Mouse (Mus musculus) frontal cortex, postnatal 25 days (tissue): Measurements from ENCODE around the gene Gramd1b.
"Not testable (repeated sequence)": the region's sequence is repeated elsewhere in the genome, so short reads cannot be mapped to it uniquely, and the experiment has no call there.

Experiments
- DNase-seq, 2 experiments: peaks; one replicate each; pipeline ENCODE4 v3.0.0; 2022; ENCODE audit warnings: low spot score in 2 of 2

Gramd1b gene

DNA sequence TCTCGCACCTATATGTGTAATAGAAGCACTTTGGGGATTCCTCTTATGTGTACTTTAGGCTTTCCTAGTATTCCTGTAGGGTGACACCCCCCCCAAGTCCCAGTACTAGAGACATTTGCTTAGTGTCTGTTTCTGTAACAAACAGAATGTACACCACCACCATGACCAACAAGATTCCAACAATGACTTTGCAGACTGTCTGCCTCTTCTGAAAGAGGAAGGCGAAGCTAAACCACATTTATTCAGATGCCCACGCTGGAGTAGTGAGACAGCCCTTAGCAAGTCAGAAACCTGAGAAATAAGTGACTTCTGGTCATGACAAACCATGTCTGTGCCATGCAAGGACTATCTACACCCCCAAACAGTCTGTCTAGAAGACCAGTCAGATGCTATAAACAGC, 11.9 kb downstream of the Gramd1b start:
- no peak for DNase-seq

DNA sequence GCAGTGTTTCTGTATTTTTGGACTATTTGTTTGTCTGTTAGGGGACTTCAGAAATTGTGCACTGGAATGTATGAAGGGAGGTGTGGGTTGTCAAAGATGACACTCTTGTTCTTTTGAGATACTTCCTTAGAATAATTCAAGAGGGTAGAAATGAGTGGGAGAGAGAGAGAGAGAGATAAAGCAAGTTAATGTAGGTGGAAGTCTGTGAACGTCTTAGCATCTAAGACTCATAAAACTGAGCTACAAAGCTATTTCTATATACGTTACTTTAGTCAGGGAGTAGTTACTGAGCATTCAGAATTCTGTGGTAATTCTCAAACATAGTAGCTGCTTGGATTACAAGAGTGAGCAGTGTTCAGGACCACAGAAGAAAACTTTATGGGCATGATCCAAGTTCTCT, 19.2 kb downstream of the Gramd1b start:
- no peak for DNase-seq

DNA sequence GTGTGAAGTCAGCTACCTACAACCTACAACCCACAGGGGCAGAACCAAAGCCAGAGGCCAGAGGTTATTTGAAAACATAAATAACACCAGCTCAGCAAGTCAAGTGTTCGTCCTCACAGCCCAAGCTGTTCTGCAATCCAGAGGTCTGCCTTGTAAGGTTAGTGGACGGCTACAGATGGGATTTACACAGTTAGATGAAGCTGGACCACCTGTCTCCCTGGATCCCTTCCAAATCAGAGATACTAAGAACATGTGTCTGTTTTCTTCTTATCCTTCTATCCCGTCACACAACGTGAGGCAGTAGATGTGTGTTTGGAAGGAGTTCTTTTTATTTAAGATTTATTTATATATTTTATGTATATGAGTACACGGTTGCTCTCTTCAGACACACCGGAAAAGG, 21.7 kb downstream of the Gramd1b start:
- no peak for DNase-seq

DNA sequence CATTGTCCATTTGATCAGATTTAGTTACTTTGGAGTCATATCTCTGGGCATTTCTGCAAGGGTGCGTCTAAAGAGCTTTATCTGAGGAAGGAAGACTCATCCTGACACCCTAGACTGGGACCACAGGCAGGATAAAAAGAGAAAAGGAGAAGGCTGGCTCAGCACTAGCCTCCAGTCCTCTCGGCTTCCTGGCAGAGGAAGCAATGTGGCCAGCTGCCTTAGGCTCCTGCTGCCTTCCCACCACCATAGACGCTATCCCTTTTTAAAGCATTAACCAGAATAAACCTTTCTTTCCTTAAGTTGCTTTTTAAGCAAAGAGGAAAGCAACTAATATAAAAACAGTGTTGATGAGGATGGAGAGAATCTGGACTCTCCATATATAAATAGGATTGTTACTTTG, 24.6 kb downstream of the Gramd1b start:
- no peak for DNase-seq

DNA sequence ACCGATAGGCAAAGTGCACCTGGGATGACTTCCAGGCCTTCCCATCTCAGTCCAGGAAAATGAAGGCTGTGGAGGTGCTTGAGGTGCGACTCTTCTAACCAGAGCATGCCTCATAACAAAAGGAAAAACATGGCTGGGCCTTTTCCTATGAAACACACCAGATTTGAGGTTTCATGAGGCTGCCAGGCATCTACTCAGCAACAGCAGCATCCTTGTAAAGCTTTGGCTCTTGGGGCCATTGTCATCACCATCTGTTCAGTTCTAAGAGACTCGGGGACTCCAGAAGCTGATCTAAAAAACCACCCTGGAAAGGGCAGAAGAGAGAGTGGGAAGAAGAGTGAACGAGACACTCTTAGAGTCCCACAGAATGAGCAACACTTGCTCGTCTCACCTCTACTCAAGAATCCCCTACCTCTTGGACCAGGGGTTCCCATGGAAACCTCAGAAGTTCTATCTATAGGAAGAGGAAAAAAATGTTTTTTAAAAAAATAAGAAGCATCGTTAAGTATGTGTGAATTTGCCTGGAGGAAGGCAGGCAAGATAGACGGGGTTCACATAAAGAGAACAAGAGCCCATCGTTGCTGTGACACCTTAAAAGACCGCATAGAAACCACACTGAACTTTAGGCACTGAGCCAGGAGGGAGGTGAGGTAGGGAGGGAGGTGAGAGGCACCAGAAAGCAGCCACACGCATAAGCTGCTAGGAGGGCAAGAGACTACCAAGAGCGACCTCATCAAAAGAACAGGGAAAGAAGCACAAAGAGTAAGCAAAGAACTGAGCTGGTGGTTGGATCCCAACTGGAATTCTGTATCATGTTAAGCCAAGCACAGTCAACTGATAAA, 25.5 kb downstream of the Gramd1b start:
- no peak for DNase-seq

DNA sequence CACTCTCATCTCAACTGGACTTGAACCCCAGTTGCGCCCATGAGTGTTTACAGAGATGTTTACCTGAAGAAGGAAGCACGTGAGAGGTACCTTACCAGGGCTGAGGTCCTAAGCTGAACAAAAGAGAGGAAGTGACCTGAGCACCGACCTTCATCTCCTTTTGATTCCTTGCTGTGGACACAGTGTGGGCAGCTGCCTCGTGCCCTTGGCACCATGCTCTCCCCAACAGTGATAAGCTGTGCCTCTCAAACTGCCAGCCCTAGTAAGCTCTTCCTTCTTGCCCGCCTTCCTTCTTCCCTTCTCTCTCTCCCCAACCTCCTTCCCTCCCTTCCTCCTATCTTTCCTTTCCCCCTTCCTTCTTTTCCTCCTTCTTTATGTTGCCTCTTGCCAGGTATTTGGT, 26.3 kb downstream of the Gramd1b start:
- DNase-seq: no peak

DNA sequence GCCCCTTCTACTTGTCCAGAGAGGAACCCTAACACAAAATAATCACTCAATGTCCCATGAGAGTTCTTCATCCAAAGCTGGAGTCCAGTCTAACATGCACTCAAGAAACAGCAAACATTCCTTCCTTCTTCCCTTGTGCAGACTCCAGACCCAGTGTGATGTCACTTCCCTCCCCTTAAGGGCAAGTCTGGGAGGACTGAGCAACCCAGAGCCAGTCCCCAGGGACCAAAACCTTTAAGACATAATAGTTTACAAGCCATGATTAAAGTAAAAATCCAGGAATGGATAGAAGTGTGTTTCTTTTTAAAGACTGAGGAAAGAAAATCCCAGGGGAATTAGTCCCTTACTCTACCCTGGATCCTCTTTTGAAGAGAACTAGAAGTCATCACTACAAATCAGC, 30.5 kb downstream of the Gramd1b start:
- no peak for DNase-seq

DNA sequence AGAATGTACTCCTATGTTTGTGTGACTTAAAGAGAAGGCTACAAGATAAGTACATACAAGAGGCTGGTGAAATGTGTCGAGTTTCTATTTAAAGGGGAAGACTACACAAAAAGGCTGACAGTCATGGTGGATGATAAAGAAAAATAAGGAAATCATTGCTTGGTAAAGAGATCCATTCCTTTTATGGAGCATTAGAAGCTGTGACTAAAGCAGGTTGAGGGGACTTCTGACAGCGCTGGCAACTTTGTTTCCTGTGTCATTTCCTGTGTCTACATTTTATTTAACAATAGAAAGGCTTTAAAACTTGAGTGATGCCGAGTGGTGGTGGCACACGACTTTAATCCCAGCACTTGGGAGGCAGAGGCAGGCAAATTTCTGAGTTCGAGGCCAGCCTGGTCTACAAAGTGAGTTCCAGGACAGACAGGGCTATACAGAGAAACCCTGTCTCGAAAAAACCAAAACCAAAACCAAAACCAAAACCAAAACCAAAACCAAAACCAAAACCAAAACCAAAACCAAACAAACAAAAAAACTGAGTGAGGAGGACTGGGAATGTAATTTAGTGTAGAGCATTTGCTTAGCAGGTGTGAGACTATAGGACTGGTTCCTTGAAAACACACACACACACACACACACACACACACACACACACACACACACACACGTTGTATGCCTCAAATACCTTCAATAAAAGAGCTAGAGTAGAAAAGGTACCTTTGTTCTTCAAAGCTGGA, 48.7 kb downstream of the Gramd1b start:
- not testable (repeated sequence) for DNase-seq

DNA sequence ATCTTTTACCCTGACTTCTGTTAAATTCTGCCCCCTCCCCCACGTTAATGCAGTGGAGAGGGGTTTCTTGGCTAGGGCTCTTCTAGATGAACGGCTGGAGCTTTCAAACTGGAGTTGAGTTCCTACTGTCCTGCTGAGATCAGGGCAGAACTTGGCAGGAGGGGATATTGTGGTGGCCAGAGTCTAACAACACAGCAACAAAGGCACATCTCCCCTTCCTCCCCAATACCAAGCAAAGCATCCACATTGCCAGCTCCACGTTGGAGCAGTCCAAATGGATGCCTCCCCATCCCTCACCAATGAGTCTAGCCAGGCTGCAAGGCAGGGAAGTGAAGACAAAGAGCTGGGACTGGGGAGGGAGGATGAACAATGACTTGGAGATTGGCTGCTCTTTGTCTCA, 49.9 kb downstream of the Gramd1b start:
- DNase-seq: no peak

DNA sequence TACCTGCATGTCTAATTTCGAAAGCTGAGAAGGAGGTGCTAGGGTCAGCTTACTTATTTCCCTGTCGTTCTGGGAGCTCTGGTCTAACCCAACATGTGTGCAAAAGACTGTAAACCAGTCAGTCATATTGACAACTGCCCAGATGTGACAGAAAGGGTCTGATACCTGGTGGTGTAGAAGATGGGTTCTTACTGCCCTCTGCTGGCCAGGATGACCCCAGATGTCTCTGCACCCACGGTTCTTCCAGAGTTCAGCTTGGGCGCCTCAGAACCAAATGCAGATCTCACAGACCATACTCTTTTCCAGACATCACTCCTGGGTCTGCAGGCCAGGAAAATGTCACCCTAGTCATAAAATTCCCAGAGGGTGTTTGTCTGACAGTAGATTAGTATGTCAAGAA, 51.9 kb downstream of the Gramd1b start:
- no peak for DNase-seq

DNA sequence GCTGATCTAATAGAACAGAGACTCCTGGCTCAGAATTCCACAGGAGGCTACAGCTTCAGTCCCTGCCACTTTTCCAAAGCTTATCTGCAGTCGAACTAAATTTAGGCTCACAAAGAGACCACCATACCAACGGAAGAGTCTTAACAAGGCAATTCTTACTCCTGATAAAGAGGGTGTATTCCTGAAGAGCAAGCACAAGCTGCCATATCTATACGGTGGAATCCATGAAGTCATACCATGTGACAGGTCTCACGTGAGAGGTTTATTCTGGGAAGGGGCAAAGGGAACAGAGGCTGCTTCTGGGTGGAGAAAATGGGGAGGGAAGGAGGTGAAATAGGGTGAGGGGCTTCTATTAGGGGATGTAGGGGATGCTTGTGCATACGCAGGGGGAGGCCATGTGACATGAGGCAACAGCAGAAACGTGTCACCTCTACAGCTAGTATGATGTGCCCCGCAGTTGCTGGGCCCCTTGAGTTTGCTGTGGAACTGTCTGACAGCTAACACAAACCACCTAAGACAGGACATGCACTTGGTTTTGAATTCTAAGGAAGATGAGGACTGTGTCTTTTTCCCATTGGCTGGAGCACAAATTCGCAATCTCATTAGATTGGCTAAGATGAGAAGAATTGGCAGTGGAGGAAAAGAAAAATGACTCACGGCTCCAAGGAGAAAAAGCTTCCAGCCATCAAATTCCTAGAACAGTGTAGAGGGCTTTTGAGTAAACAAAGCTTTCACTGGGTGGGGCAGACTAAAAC, 52.9 kb downstream of the Gramd1b start:
- DNase-seq: no peak

DNA sequence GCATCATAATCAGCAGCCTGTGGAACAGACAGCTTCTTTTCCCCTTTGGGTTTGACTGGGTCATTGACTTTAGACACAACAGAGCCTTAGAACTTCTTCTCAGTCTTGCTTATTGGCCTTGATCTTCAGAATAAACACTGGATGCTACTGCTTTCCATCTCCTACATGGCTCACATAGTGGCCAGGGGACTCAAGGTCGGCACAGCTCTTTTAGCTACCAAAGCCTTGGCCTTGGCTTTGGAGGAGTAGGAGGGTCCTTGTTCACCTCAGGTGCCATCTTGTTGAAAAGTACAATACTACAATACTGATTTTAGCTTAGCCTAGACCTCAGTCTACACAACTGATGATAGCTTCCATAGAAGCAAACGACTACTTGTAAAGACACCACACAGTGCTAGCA, 53.6 kb downstream of the Gramd1b start:
- no peak for DNase-seq

DNA sequence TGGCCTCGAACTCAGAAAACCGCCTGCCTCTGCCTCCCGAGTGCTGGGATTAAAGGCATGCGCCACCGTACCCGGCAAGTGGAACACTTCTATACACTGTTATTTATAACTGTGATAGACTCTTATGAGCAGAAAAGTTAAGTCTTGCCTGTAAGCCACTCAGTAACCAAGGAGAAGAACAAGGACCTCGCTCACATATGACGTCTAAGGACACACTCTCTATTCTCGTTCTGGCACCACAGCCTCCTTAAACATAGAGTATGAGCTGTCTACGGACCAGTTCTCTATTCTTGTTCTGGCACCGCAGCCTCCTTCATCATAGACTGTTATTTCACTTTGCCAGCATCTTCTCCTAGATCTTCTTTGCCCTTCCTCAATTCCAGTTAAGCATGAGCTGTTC, 55.1 kb downstream of the Gramd1b start:
- DNase-seq: no peak

DNA sequence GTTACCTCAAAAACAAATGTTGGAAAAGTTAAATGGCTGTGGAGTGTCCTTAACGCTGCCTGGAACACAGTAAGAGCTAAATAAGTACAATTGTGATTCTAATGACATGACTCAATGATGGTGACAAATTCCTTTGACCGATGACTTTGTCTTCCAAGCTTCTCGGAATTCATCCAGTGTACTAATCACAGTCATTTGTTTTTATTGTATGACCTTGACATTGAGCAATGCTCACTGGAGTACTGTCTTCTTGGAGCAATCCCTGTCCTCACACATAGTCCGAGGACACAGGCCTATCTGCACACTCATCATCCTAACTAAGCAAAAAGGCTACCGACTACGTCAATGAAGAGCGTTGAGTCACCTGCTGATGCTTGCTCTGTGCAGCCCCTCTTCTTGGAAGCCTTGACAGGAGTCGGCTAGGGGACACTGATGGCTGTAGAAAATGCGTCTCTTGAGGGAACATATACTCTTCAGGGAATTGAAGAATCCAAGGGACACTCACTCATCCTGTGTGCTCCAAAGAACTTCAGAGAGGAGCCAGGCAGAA, 58.1 kb downstream of the Gramd1b start:
- no peak for DNase-seq

DNA sequence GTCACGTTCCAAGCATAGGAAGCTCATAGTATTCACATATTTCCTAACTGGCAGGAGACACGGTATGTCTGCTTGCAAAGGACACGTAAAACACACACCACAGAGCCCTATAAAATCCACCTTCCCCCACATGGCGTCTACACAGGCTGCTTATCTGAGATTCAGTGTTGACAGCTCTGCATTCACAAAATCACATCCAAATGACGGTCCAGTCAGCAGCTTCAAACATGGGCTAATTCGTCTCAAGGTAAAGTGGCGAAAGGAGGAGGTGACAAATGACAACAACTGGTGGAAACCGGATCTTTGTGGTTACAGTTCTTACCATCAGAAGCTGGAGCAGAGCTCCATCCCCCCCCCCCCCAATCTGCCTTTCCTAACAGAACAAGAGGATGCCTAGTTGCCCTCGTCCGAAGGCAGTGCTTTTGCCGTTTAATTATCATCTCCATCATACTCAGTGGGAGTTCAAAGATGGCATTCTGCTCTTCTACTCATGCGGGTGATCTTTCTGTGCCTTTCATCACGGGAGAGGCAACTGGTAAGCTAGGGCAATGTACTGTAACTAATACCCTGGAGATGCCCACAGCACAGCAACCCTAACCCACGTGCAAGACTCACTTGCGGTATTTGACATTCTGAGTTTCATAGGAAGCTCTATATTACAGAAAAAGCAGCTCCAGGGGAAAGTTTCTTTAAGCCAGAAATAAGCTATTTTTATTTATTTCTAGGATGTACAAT, 61.6 kb downstream of the Gramd1b start:
- no peak for DNase-seq

DNA sequence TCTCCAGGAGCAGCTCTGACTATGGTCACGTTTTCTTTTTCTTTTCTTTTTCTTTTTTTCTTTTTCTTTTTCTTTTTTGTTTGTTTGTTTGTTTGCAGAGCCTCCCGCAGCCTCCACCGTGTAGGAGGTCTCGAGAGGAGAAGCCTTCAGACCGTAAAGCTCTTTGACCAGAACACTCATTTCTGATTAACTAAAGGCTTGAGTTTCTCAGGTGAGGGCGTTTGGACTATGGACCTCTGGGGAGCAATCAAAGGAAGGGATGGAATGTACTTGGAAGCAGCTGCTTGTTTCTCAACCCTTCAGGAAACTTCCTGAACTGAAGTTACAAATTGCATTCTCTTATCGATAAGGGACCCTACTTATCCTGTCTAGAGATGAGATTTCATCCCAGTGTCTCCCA, 64.4 kb downstream of the Gramd1b start:
- no peak for DNase-seq

DNA sequence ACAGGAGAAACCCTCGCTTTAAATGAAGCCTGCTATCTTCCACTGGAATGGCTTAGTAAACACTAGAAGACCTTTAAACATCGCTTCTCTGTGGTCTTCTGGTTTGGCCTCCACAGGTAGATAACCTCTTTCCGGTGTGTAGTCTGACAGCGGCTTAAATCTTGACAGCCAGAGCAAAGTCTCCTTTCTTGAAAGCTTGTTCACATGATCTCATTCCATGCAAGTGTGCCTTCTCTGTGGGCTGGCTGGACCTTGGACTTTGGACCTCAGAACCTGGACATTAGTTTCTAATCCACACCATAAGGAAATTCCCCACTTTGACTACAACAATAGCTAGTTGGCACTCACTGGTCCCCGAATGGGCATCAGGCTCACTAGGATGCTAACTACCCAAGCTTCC, 65.6 kb downstream of the Gramd1b start:
- no peak for DNase-seq

DNA sequence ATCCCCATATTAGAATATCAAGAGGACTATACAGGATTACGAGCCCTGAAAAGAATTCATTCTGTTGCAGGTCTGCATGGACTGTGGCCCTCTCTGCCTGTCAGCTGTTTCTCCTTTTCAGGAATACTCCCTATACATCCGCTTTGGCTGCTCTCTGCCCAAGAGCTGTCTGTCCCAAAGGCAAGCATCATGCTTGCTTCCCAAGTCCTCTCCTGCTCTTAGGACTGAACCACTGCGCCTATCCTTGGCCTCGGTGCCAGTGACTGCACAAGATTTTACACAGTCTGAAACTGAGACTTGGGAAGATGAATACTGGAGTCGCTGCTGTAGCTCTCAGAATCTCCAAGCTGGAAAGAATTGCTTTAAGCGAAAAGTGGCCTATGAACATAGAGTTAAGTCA, 68.8 kb downstream of the Gramd1b start:
- no peak for DNase-seq

DNA sequence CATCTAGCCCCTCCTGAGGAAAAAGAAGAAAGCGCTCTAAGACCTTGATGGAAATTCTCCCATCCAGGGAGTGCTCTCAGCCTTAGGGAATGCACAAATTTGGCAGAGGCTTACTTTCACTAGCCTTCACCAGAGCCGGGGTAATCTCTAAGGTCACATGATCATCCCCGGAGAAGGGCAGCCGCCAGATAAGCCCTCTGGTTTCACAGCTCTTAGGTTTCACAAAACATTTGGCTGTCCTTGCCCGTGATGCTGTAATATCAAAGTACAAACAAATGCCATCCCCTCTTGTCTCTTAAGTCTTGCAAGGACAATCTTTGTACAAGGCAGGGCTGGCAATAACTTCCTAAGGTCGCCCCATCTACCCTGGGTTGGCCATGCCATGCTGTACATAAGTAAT, 70.4 kb downstream of the Gramd1b start:
- no peak for DNase-seq

DNA sequence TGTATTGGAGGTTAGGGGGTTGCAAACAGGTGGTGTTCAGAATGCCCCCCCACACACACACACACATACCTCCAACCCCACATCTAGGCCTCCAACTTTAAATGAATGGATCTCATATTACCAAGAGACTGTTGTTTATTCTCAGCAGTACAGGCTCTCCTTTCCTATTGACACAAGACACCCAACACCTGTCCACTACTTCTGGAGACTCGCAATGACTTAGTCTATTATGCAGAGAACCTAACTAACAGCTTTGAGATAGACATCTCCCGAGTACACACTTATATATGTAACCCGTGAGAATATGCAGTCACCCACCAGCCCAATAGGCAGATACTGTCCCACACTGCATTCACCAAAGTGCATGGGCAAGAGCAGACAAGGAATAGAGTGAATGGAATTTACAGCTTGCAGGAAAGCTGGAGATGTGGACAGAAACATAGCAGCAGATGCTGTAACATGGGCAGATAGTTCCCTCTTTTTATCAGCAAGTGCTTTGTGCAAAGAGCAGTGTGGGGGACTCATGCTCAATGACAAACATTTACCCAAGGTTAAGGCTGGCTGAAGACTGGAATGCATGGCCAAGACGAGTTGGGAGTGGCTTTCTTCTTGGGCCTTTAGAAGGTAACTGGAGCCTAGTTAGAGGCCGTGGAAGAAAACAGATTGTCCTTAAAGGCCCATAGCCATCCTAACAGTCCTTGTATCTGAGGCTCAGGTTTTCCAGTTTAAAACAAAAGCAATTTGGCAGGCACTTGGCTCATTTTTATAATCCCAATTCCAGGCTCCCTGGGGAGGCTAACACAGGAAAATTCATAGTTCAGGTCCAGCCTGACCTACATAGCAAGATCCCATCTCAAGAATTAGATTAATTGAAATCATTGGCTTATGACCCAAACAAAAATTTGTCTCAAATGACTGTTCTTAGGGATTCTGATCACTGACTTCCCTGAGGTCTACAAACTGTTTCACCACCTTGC, 71.6 kb downstream of the Gramd1b start:
- DNase-seq: no peak
